Mouse (Mus musculus): ENCODE data around the gene Dcaf4. TPM values are rescaled to one million over a fixed set of nuclear protein-coding genes. Genes with fewer than 3 reads are reported as not detected.

The Dcaf4 gene
- 35.1 and 37.6 TPM in 2 replicates for polyA plus RNA-seq (2012; rRNA removed; ENCODE audit: low replicate concordance)

GRCm38 (mm10) chr12:83520311-83520890 is at the start of gene Dcaf4:
TSS of gene Dcaf4 (plus strand) at chr12:83520466.

DNA sequence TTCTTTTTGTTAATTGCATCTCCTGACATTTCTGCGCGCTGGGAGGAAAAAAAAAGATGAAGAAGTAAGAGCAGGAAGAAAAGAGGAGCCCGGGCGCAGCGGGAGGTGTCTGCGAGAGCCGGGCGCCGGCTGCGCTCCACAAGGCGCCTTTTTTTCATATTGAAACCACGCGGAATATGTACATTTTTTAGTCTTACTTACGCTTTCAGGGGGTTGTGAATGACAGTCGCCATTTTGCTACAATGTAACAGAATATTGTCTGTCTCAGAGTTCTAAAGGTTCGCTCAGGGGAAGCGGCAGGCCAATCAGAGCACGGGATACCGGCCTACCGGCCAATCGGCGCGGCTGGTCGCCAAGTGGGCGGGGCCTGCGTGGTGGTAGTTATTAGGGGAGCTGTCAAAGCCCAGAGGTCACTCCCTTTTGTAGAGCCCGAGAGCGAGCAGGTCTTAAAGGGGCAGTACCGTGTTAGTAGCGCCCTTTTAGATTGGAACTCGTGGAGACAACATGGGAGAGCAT is 32.7 kb upstream of the Dcaf4 start, which contains the start of gene Dpf3:
Dpf3 (minus strand) TSS at position 241 of the 516 bp plus-strand sequence.

Other genes with a start within 250 kb of the Dcaf4 start
- 2.4 and 3.1 TPM in 2 replicates for gene Dpf3, start 32.8 kb upstream of the Dcaf4 start, polyA plus RNA-seq (2012; rRNA removed; ENCODE audit: low replicate concordance)
- 29.3 and 38.7 TPM in 2 replicates for gene Zfyve1, start 76.8 kb downstream of the Dcaf4 start, polyA plus RNA-seq (2012; rRNA removed; ENCODE audit: low replicate concordance)
- gene Rbm25, start 110.8 kb downstream of the Dcaf4 start, polyA plus RNA-seq (2012; rRNA removed; ENCODE audit: low replicate concordance) = 17.2 and 33.4 TPM in 2 replicates
- gene Psen1, start 167.7 kb downstream of the Dcaf4 start, polyA plus RNA-seq (2012; rRNA removed; ENCODE audit: low replicate concordance) = 22.7 and 40.3 TPM in 2 replicates
- 10.0 and 10.4 TPM in 2 replicates for gene Papln, start 243.2 kb downstream of the Dcaf4 start, polyA plus RNA-seq (2012; rRNA removed; ENCODE audit: low replicate concordance)